23 mouse cellular contexts compared by ENCODE assay signal in genomic region chr4:151775441-151775840, GRCm38 (mm10).
DNase-seq lines count a peak whose midpoint lies in the region; ATAC-seq lines count a peak whose summit lies in the region.
"Had no signal": no experiment of that assay in that cellular context is flagged by ENCODE, and none has a peak within 500 bp of the region (broad histone marks: within the 10 kb centered on the region; RNA-seq: fewer than 3 reads in every experiment).

No protein-coding gene starts in this region.

- no peak overlapping the region for H3K4me3 ChIP-seq in embryonic facial prominence, embryonic 12.5 days
- H3K4me3 ChIP-seq in embryonic facial prominence, embryonic 10.5 days: no peak overlapping the region
- no peak overlapping the region for H3K4me3 ChIP-seq in midbrain, embryonic 11.5 days (ENCODE audit: low read depth, low read length)
- no peak overlapping the region for H3K4me3 ChIP-seq in midbrain, embryonic 13.5 days (replicated peaks)
- H3K4me3 ChIP-seq: forebrain, embryonic 13.5 days; forebrain, embryonic 15.5 days had no signal

- H3K9me3 ChIP-seq in embryonic facial prominence, embryonic 12.5 days: no peaks in the 10 kb centered on the region
- H3K9me3 ChIP-seq in embryonic facial prominence, embryonic 10.5 days: no peaks in the 10 kb centered on the region
- no peaks in the 10 kb centered on the region for H3K9me3 ChIP-seq in midbrain, embryonic 11.5 days (ENCODE audit: control insufficient read depth, low read length)
- H3K9me3 ChIP-seq in midbrain, embryonic 13.5 days: no peaks in the 10 kb centered on the region
- H3K9me3 ChIP-seq: forebrain, embryonic 13.5 days; forebrain, embryonic 15.5 days; G1E had no signal

- no peak for DNase-seq in embryonic facial prominence, embryonic 10.5 days (ENCODE audit: low spot score)
- peak; percentile 34 for DNase-seq in kidney, adult 9 months
- no peak for DNase-seq in kidney, adult 8-10 months
- DNase-seq in midbrain, embryonic 11.5 days (ENCODE audit: low spot score, missing footprints): peak; percentile 67
- DNase-seq: adrenal gland, adult 8-10 months; adrenal gland, postnatal 14 days; adrenal gland, postnatal 36 days; B cell, adult 2 months; cerebellum, adult 11-12 months; cerebellum, adult 2 months; cerebellum, adult 9-10 months; cerebellum, postnatal 10 days; cerebellum, postnatal 25 days; forebrain, postnatal 0 days had no signal

- H3K27me3 ChIP-seq in embryonic facial prominence, embryonic 12.5 days: no peaks in the 10 kb centered on the region
- no peaks in the 10 kb centered on the region for H3K27me3 ChIP-seq in embryonic facial prominence, embryonic 10.5 days (replicated peaks; ENCODE audit: low read depth, poor library complexity, severe bottlenecking)
- H3K27me3 ChIP-seq in midbrain, embryonic 11.5 days (ENCODE audit: control insufficient read depth, insufficient read depth, low read length): no peaks in the 10 kb centered on the region
- no peaks in the 10 kb centered on the region for H3K27me3 ChIP-seq in midbrain, embryonic 13.5 days
- H3K27me3 ChIP-seq: CH12.LX; forebrain, embryonic 13.5 days; forebrain, embryonic 15.5 days; Patski had no signal

- H3K27ac ChIP-seq in embryonic facial prominence, embryonic 12.5 days: 0 out of 2 replicates have a peak overlapping the region, but pooled peaks have one; percentile 17
- H3K27ac ChIP-seq in embryonic facial prominence, embryonic 10.5 days (replicated peaks): no peak overlapping the region
- H3K27ac ChIP-seq in midbrain, embryonic 11.5 days (ENCODE audit: low read depth, low read length): no peak overlapping the region
- H3K27ac ChIP-seq in midbrain, embryonic 13.5 days: no peak overlapping the region
- H3K27ac ChIP-seq: forebrain, embryonic 13.5 days; forebrain, embryonic 15.5 days had no signal

- 90% methylated on average over 7 of the region's 7 CpGs for WGBS in embryonic facial prominence, embryonic 12.5 days
- WGBS in embryonic facial prominence, embryonic 10.5 days: 92% methylated on average over 7 of the region's 7 CpGs
- WGBS in midbrain, embryonic 11.5 days: 91% methylated on average over 7 of the region's 7 CpGs
- 92% methylated on average over 7 of the region's 7 CpGs for WGBS in midbrain, embryonic 13.5 days

- no peaks in the 10 kb centered on the region for H3K36me3 ChIP-seq in embryonic facial prominence, embryonic 12.5 days
- 0 out of 2 replicates have a peak, but pooled peaks cover 3% of the 10 kb centered on the region for H3K36me3 ChIP-seq in embryonic facial prominence, embryonic 10.5 days (replicated peaks)
- H3K36me3 ChIP-seq in midbrain, embryonic 11.5 days (ENCODE audit: control insufficient read depth, insufficient read depth, low read length): no peaks in the 10 kb centered on the region
- no peaks in the 10 kb centered on the region for H3K36me3 ChIP-seq in midbrain, embryonic 13.5 days
- H3K36me3 ChIP-seq: forebrain, embryonic 15.5 days had no signal

- H3K4me2 ChIP-seq in embryonic facial prominence, embryonic 12.5 days (replicated peaks): no peak overlapping the region
- no peak overlapping the region for H3K4me2 ChIP-seq in midbrain, embryonic 11.5 days
- H3K4me2 ChIP-seq in midbrain, embryonic 13.5 days (replicated peaks): no peak overlapping the region
- H3K4me2 ChIP-seq: forebrain, embryonic 13.5 days; forebrain, embryonic 15.5 days had no signal

- H3K9ac ChIP-seq in embryonic facial prominence, embryonic 12.5 days: no peak overlapping the region
- no peak overlapping the region for H3K9ac ChIP-seq in midbrain, embryonic 11.5 days (ENCODE audit: low read length)
- no peak overlapping the region for H3K9ac ChIP-seq in midbrain, embryonic 13.5 days (replicated peaks)
- H3K9ac ChIP-seq: forebrain, embryonic 13.5 days; forebrain, embryonic 15.5 days; forebrain, postnatal 0 days had no signal

- no peak for ATAC-seq in embryonic facial prominence, embryonic 12.5 days (ENCODE audit: insufficient number of reproducible peaks, insufficient read depth, low FRiP score, low TSS enrichment)
- no peak for ATAC-seq in midbrain, embryonic 11.5 days (ENCODE audit: low FRiP score)
- no peak for ATAC-seq in midbrain, embryonic 13.5 days
- ATAC-seq: activated CD4-positive, CD25-positive, alpha-beta regulatory T cell, adult 4 months; CD4-positive, CD25-positive, alpha-beta regulatory T cell, adult 4 months; forebrain, embryonic 13.5 days; forebrain, embryonic 15.5 days; forebrain, postnatal 0 days; Patski had no signal

- peaks cover 12% of the 10 kb centered on the region; the same call in 1 of the 2 replicates for H3K4me1 ChIP-seq in embryonic facial prominence, embryonic 12.5 days
- H3K4me1 ChIP-seq in embryonic facial prominence, embryonic 10.5 days: no peaks in the 10 kb centered on the region
- no peaks in the 10 kb centered on the region for H3K4me1 ChIP-seq in midbrain, embryonic 11.5 days (ENCODE audit: control insufficient read depth, insufficient read depth, low read length)
- H3K4me1 ChIP-seq in midbrain, embryonic 13.5 days (replicated peaks): peaks cover 10% of the 10 kb centered on the region; the same call in 1 of the 2 replicates

Comparison
In these comparisons a context has a peak if more than half of its experiments do, and no peak if none do; other contexts are left out.
1. DNase-seq: peak in kidney, adult 9 months (single experiment) and midbrain, embryonic 11.5 days (single experiment); none in embryonic facial prominence, embryonic 10.5 days (single experiment) and kidney, adult 8-10 months (0 of 2).